Mouse (Mus musculus) lung, postnatal 0 days (tissue): Measurements from ENCODE around the gene Cenph.

Source experiments
- CTCF ChIP-seq: IDR thresholded peaks from 2 replicates; pipeline ENCODE4 v1.5.1; 2016; ENCODE audit warnings: antibody characterized with exemption, mild to moderate bottlenecking
- EP300 ChIP-seq: IDR thresholded peaks from 2 replicates; pipeline ENCODE4 v1.6.1; 2016; ENCODE audit warnings: antibody characterized with exemption, mild to moderate bottlenecking, control low read depth

- TF ChIP-seq CTCF = no peak
- no peak for TF ChIP-seq EP300
Observed at GRCm38 (mm10) chr13:100755329-100755728, 20.4 kb downstream of the Cenph start.
